Mouse (Mus musculus): ENCODE measurements around the gene Dcaf5. TPM values are rescaled to one million over a fixed set of nuclear protein-coding genes. Genes with fewer than 3 reads are reported as not detected.

Gene Dcaf5
- 6.6 and 7.2 TPM in 2 replicates for polyA plus RNA-seq (2015; fragmentation: Nextera tagmentation; extraction: Ambion mirVana)

DNA sequence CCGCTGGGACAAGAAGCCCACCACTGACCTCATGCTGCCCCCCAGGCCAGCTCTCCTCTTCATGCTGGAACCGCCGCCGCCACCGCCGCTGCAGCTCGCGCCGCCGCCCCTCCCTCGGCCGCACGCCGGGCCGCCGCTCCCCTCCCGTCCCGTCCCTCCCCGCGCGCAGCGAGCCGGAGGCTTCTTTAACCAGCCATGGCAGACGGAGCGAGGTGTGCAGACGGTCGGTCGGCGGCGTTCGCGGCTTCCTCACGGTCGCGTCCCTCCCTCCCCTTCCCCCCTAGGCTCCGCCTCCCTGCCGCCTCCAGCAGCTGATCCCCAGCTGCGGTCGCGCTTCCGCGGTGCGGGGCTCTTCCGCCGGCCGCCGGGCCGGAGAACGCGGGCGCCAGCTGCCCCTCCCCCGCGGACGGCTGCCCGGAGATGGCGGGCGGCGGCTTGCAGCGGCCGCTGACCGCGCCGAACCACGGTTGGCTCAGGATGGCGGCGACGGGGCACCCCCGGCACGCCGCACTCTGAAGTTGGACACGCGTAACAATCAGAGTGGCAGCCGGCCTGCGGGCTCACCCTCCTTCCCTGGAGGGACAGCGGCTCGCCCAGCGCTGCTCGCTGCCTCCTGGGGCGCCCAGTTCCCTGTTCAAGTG, at the start of gene Dcaf5:
TSS of gene Dcaf5 (minus strand) at position 266 of the 641 bp plus-strand sequence.

DNA sequence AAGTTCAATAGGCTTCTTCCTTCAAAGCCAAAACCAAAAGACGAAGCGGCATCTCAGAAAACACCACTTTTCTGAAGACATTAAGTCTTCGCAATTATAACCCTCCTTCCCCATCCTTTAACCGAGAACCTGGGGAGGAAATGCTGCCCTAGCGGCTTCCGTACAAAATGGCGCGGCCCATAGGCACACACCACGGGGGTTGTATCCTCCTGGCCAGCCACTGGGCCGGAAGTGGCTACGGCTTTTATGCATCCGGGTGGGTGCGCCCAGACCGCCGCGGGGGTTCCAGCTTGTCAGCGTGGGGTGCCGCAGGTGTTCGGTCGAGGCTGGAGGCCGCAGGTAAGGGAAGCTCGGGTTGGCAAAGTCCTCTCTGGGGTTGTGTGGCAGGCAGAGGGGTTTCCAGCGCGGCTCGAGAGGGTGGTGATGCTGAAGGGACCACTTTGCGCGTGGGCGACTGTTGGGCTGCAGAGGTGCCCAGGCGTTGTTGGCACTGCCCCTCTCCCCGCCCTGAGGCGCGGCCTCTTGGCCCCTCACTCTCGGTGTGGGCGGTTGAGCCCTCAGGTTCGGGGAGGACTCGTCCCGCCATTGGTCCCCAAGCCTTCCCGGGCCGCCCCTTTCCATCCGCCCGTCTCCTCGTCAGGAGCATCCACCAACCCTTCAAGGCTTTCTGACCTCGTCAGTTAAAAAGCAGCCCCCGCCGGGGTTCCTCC, 26.7 kb upstream of the Dcaf5 start, which contains the start of gene Exd2:
TSS of gene Exd2 (plus strand) at position 154 of the 710 bp plus-strand sequence.

Small RNA genes within 50 kb of the gene (microRNA-seq; reads per million reads assigned to microRNA genes)
- gene Mir1843a = 81.3 reads per million, percentile 44 among the genes with 10 or more reads in this experiment

Other genes starting within 250 kb of the Dcaf5 start
- 166 and 212 TPM in 2 replicates for gene Actn1, start 176.2 kb downstream of the Dcaf5 start, polyA plus RNA-seq (2015; fragmentation: Nextera tagmentation; extraction: Ambion mirVana)
- 9.4 and 10.1 TPM in 2 replicates for gene Exd2, start 26.5 kb upstream of the Dcaf5 start, polyA plus RNA-seq (2015; fragmentation: Nextera tagmentation; extraction: Ambion mirVana)
- gene Galnt16, start 81.7 kb upstream of the Dcaf5 start, polyA plus RNA-seq (2015; fragmentation: Nextera tagmentation; extraction: Ambion mirVana) = 8.0 and 10.2 TPM in 2 replicates
- 14.1 and 15.4 TPM in 2 replicates for gene Slc39a9, start 207.3 kb upstream of the Dcaf5 start, polyA plus RNA-seq (2015; fragmentation: Nextera tagmentation; extraction: Ambion mirVana)
- 126 and 156 TPM in 2 replicates for gene Erh, start 207.7 kb upstream of the Dcaf5 start, polyA plus RNA-seq (2015; fragmentation: Nextera tagmentation; extraction: Ambion mirVana)